Mouse (Mus musculus): ENCODE data around the gene Borcs6.
A peak's percentile ranks its signal among the peaks of the same experiment; 100 is the strongest.

Gene Borcs6

GRCm38 (mm10) chr11:69050748-69051147 lies 8.8 kb upstream of the Borcs6 start:
- no peak for DNase-seq

GRCm38 (mm10) chr11:69051771-69052170 lies 7.7 kb upstream of the Borcs6 start:
- no peak for DNase-seq

GRCm38 (mm10) chr11:69052824-69053421 lies 6.6 kb upstream of the Borcs6 start:
- DNase-seq: no peak

- DNase-seq: no peak
Observed at GRCm38 (mm10) chr11:69053848-69054247, 5.7 kb upstream of the Borcs6 start.

GRCm38 (mm10) chr11:69058265-69058664 lies 1.3 kb upstream of the Borcs6 start:
- DNase-seq: no peak

GRCm38 (mm10) chr11:69058729-69059356 lies 674 bp upstream of the Borcs6 start:
- DNase-seq: no peak

GRCm38 (mm10) chr11:69059975-69060411 lies 476 bp downstream of the Borcs6 start:
- DNase-seq: no peak

- peak in 1 of 2 experiments; percentile 27 for DNase-seq
Observed at GRCm38 (mm10) chr11:69060448-69061254, 1.1 kb downstream of the Borcs6 start.

- DNase-seq: no peak
Observed at GRCm38 (mm10) chr11:69061255-69061912, 1.9 kb downstream of the Borcs6 start.

GRCm38 (mm10) chr11:69062194-69062760 lies 2.8 kb downstream of the Borcs6 start:
- DNase-seq: peak; percentile 77 to 90

GRCm38 (mm10) chr11:69062761-69063224 lies 3.3 kb downstream of the Borcs6 start:
- peak; percentile 94 to 99 for DNase-seq

- DNase-seq: peak in 1 of 2 experiments; percentile 68
Observed at GRCm38 (mm10) chr11:69063413-69064201, 4.1 kb downstream of the Borcs6 start.

GRCm38 (mm10) chr11:69064259-69065133 lies 5.0 kb downstream of the Borcs6 start:
- no peak for DNase-seq

GRCm38 (mm10) chr11:69065394-69065925 lies 5.9 kb downstream of the Borcs6 start:
- no peak for DNase-seq

GRCm38 (mm10) chr11:69066163-69066861 lies 6.8 kb downstream of the Borcs6 start:
- no peak for DNase-seq

- DNase-seq: peak; percentile 90 to 93
Observed at GRCm38 (mm10) chr11:69066956-69067355, 7.4 kb downstream of the Borcs6 start.

- no peak for DNase-seq
Observed at GRCm38 (mm10) chr11:69067601-69068000, 8.1 kb downstream of the Borcs6 start.

GRCm38 (mm10) chr11:69070093-69070492 lies 10.6 kb downstream of the Borcs6 start:
- DNase-seq: no peak

GRCm38 (mm10) chr11:69070590-69071222 lies 11.2 kb downstream of the Borcs6 start, which contains the start of gene Tmem107:
Tmem107 (plus strand) TSS chr11:69070806.
- DNase-seq: peak; percentile 93 to 95
